24 mouse cellular contexts compared by ENCODE assay signal in the genomic region with DNA sequence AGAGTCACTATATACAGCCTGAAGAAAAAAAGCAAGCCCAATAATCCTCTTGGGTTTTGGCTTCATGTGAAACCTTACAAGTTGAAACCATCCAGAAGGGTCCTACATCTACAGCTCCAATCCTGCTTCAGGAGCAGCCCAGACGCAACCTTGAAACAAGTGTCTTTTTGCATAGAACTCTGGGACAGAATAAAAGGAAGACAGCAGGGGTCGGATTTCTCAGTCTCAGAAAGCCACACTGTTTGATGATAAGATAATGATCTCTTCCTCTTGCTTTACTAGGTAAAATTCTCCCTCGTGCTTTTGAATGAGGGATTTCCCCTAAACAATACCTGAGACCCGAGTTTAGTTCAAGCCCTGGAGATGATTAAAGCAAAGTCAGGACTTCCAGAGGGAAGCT.
A peak's percentile ranks its signal among the peaks of the same experiment; 100 is the strongest.
DNase-seq lines count a peak whose midpoint lies in the region.
"Had no signal": no experiment of that assay in that cellular context is flagged by ENCODE, and none has a peak within 500 bp of the region (broad histone marks: within the 10 kb centered on the region; RNA-seq: fewer than 3 reads in every experiment).

No protein-coding gene starts in this region.

- WGBS in hindbrain, embryonic 10.5 days: 21% methylated on average over 4 of the region's 4 CpGs

- intact Hi-C loops in heart, postnatal 25 days (cut with DNase I): no loop called here

- H3K27ac ChIP-seq in hindbrain, embryonic 10.5 days: no peak overlapping the region

- H3K4me1 ChIP-seq in hindbrain, embryonic 10.5 days (replicated peaks): no peaks in the 10 kb centered on the region; the same call in 1 of the 2 replicates

- no peaks in the 10 kb centered on the region for H3K27me3 ChIP-seq in hindbrain, embryonic 10.5 days (ENCODE audit: insufficient read depth, poor library complexity, severe bottlenecking)
- H3K27me3 ChIP-seq: CH12.LX, Patski had no signal

- H3K36me3 ChIP-seq in hindbrain, embryonic 10.5 days: no peaks in the 10 kb centered on the region
- H3K36me3 ChIP-seq: G1E had no signal

- no peaks in the 10 kb centered on the region for H3K9me3 ChIP-seq in hindbrain, embryonic 10.5 days
- H3K9me3 ChIP-seq: G1E had no signal

- H3K4me3 ChIP-seq in hindbrain, embryonic 10.5 days: no peak overlapping the region

- DNase-seq in ES-CJ7 (ENCODE audit: low read depth, low spot score): peak; percentile 70
- DNase-seq in R1 (ENCODE audit: low read depth, low spot score): peak; percentile 84
- peak; percentile 34 for DNase-seq in WW6 (ENCODE audit: low read depth, low spot score)
- DNase-seq in ZHBTc4 (ENCODE audit: low read depth, low spot score): peak; percentile 53
- DNase-seq in frontal cortex, postnatal 14 days (ENCODE audit: low spot score in 2 of 2): no peak
- DNase-seq in kidney, adult 18-20 months: no peak
- DNase-seq in heart, postnatal 25 days (ENCODE audit: low spot score): no peak
- no peak for DNase-seq in hindbrain, embryonic 10.5 days (ENCODE audit: low spot score)
- DNase-seq: adrenal gland, adult 2 months; adrenal gland, adult 8-10 months; adrenal gland, postnatal 10 days; adrenal gland, postnatal 14 days; adrenal gland, postnatal 25 days; adrenal gland, postnatal 36 days; B cell, adult 2 months; cerebellum, adult 11 months; cerebellum, adult 11-12 months; cerebellum, adult 18-20 months; cerebellum, adult 2 months; cerebellum, adult 8-10 months; cerebellum, adult 9-10 months had no signal

Comparison
In these comparisons a context has a peak if more than half of its experiments do, and no peak if none do; other contexts are left out.
1. DNase-seq: peak in ES-CJ7 (single experiment), R1 (single experiment), WW6 (single experiment) and ZHBTc4 (single experiment); none in frontal cortex, postnatal 14 days (0 of 2), kidney, adult 18-20 months (single experiment), heart, postnatal 25 days (single experiment) and hindbrain, embryonic 10.5 days (single experiment).